Mouse (Mus musculus): Measurements from ENCODE around the gene Gm3187.
"Not testable (repeated sequence)": the region's sequence is repeated elsewhere in the genome, so short reads cannot be mapped to it uniquely, and the experiment has no call there.

The Gm3187 gene

GRCm38 (mm10) chr14:5483907-5484306 is at the start of gene Gm3187:
Gene Gm3187 (plus strand): TSS chr14:5484207.
- DNase-seq (ENCODE audit: low spot score) = not testable (repeated sequence)

GRCm38 (mm10) chr14:5455367-5455766 is 28.6 kb upstream of the Gm3187 start, which contains the start of gene Gm3194:
Gene Gm3194 (minus strand): TSS chr14:5455467.
- not testable (repeated sequence) for DNase-seq (ENCODE audit: low spot score)

DNA sequence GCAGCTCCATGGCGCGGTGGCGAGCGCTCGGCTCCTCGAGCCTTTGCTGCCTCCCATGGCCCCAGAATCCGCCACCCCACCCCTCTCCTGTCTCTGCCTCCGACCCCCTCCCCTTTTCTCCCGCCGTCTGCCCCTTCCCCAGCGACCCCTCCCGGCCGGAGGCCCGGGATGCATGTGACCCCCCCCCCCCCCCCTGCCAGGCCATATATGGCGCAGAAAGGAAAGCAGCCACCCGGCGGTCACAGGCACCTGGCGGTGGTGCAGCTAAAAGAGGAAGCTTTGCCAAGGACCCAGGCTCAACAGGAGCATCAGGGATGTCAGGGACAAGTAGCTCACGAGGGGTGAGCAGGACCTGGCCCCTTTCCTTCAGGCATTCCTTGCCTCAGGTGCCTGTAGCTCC is 23.5 kb upstream of the Gm3187 start:
- not testable (repeated sequence) for DNase-seq (ENCODE audit: low spot score)

- not testable (repeated sequence) for DNase-seq (ENCODE audit: low spot score)
Observed at GRCm38 (mm10) chr14:5477730-5478129, 6.3 kb upstream of the Gm3187 start, which contains the start of gene Gm8246. Gene Gm8246 (minus strand): TSS chr14:5477830.

GRCm38 (mm10) chr14:5501374-5501773 is 17.4 kb downstream of the Gm3187 start, which contains the start of gene Gm3488:
Gene Gm3488 (plus strand): TSS chr14:5501674.
- not testable (repeated sequence) for DNase-seq (ENCODE audit: low spot score)

GRCm38 (mm10) chr14:5538196-5538595 is 54.2 kb downstream of the Gm3187 start, which contains the start of gene Gm3532:
Gene Gm3532 (plus strand): TSS chr14:5538496.
- DNase-seq (ENCODE audit: low spot score) = not testable (repeated sequence)

Measured in lung, postnatal 25 days (tissue).